Mouse (Mus musculus): ENCODE measurements around the gene Limk2.
A peak's percentile ranks its signal among the peaks of the same experiment; 100 is the strongest.

Limk2 gene

GRCm38 (mm10) chr11:3370162-3370561 lies 38.8 kb downstream of the Limk2 start:
- no peak for DNase-seq

DNA sequence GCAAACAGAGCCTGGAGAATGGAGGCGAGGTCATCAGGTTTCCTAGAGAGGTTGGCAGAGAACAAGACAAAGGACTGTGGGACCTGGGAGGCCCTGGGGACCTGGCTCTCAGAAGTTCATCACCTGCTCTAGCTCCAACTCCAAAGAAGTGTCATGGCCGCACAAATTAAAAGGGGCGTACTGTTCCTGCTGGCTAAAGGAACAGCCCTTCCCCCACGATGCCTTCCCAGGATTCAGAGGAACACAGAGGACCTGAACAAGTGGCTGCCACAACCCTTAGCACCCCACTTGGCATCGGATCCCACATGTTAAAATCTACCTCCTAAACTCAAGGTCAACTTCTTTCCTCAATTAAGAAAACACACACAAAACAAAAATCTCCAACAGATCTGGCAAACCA lies 39.5 kb downstream of the Limk2 start:
- no peak for DNase-seq

- DNase-seq = no peak
These were observed 40.0 kb downstream of the Limk2 start for GRCm38 (mm10) chr11:3368983-3369382.

- no peak for DNase-seq
These were observed 42.6 kb downstream of the Limk2 start for GRCm38 (mm10) chr11:3366411-3366810.

DNA sequence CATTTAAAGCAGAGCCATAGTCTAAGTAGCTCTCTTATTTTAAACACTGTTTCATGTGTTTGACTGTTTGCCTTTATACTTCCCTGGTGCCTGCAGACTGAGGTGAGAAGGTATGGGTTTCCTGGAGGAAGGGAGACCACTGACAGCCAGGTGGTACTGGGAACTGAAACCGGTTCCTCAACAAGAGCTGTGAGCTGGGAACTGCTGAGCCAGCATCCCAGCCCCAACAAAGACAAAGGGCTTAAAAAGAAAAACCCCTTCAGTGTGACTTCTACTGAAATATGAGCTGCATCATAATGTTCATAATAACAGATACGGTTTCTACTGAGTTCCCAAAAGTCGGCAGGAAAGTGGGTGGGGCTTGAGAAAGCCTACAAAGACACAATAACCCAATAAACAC lies 46.1 kb downstream of the Limk2 start:
- DNase-seq = no peak

- DNase-seq = no peak
These were observed 55.9 kb downstream of the Limk2 start for GRCm38 (mm10) chr11:3352990-3353585.

GRCm38 (mm10) chr11:3352131-3352530 lies 56.9 kb downstream of the Limk2 start:
- DNase-seq = no peak

- DNase-seq = no peak
These were observed 59.7 kb downstream of the Limk2 start for GRCm38 (mm10) chr11:3349343-3349695.

- DNase-seq = no peak
These were observed 60.2 kb downstream of the Limk2 start for GRCm38 (mm10) chr11:3348576-3349342.

GRCm38 (mm10) chr11:3347835-3348195 lies 61.2 kb downstream of the Limk2 start:
- no peak for DNase-seq

- peak; percentile 84 for DNase-seq
These were observed 61.7 kb downstream of the Limk2 start for GRCm38 (mm10) chr11:3347091-3347834.

DNA sequence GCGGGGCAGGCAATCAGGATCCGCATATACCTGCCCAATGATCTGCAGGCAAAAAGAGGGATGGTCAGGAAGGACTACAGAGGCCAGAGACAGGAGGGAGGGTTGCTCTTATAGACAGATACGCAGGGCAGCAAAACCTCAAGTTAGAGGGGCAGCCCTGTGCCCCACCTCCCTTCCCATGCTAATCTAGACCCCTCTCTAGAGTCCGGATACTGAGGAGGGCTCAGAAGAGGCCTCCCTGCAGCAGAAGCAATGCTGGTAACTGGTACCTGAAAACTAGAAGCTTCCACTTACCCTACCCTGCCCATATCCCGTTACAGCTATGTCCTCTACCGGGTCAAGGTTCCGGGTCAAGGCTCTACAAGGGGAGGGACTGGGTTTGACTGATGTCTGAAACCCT lies 62.6 kb downstream of the Limk2 start:
- DNase-seq = no peak

GRCm38 (mm10) chr11:3344916-3345315 lies 64.1 kb downstream of the Limk2 start:
- no peak for DNase-seq

- DNase-seq = no peak
These were observed 67.5 kb downstream of the Limk2 start for GRCm38 (mm10) chr11:3341476-3341875.

DNA sequence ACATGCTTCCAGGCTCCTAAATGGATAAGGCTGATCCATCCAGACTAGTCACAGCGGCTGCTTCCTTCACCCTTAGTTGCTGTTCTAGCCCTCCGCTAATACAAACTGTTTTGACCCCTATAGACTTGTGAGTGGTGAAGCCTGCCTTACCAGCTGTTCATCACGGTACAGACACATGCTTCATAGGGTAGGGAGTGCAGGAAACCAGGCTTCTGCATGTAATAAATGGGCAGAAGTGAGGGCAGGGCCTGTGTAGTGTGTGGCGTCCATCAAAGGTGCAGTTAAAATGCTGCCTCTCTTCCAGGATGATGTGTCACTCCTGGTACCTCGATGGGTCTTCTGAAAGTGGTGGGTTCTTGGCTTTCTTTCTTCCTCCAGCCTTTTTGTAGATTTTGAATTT lies 71.0 kb downstream of the Limk2 start:
- DNase-seq = no peak

- DNase-seq = no peak
These were observed 71.6 kb downstream of the Limk2 start for GRCm38 (mm10) chr11:3337173-3337955.

DNA sequence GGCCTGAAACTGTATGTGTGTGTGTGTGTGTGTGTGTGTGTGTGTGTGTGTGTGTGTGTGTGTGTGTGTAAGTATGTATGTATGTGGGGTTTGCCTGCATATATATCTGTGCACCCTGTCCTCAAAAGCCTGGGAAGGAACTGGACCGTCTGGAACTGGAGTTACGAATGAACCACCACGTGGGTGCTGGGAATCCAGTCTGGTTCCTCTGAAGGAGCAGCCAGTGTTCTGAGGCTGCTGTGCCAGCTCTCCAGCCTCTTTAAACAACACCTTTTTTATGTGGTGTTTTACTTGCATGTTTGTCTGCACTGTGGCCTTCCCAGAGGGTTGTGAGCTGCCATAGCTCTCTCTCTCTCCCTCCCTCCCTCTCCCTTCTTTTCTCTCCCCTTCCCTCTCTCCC lies 72.4 kb downstream of the Limk2 start:
- no peak for DNase-seq

DNA sequence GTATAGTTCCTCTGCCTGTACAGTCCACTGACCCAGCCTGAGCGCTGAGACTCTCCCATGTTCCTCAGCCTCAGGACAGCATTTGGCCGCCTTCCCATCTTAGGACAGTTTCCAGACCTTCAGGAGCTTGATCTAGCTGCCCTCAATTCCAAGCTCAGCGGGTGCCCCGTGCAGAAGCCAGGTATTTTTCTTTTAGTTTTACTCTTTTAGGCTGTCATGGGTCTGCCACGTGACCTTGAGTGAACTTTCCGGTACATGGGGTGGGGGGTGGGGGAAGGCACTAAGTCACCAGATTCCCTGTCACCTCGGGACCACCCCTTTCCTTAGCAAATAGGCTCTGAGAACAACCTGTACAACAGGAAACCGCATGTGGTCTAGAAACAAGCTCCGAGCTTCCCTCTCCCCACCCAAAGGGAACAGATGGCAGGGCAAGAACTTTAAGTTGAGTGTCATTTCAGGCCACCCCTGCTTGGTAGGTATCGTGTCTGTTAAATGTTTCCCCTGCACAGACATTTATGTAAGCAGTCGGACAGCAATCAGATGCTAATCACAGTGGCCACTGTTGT lies 73.3 kb downstream of the Limk2 start:
- peak; percentile 51 for DNase-seq

GRCm38 (mm10) chr11:3334711-3335316 lies 74.2 kb downstream of the Limk2 start:
- DNase-seq = no peak

GRCm38 (mm10) chr11:3334141-3334710 lies 74.8 kb downstream of the Limk2 start:
- no peak for DNase-seq

DNA sequence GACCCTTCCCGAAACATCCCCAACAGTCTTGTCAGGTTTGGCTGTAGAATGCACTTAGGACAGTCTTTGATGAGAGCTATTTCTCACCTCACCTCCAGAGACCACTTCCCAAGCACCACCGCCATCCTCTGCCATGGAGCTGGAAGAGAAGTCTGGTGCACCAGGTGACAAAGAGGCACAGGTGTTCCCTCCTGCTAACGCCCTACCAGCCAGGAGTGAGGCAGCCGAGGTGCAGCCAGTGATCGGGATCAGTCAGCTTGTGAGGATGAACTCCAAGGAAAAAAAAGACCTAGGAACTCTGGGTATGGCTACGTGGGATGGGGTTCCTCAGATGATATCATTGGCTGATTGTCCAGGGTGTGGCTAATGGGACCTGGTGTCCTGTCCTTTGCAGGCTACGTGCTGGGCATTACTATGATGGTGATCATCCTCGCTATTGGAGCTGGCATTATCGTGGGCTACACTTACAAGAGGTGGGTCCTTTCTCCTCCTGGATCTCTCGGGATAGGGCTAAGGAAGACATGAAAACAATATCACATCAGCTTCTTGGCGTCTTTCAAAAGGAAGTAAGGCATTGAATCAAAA lies 75.8 kb downstream of the Limk2 start:
- DNase-seq = no peak

All from kidney, adult 18-20 months (tissue).